Mouse (Mus musculus): Measurements from ENCODE around the gene Slc9a2. TPM values are rescaled to one million over a fixed set of nuclear protein-coding genes. Genes with fewer than 3 reads are reported as not detected.
"Not testable (repeated sequence)": the region's sequence is repeated elsewhere in the genome, so short reads cannot be mapped to it uniquely, and the experiment has no call there.

The Slc9a2 gene
- polyA plus RNA-seq, 1 experiment from 2014 or later, result 0.13 TPM

GRCm38 (mm10) chr1:40665401-40666370 lies 14.7 kb upstream of the Slc9a2 start:
- TF ChIP-seq CTCF (IDR thresholded peaks at IDR 0.05), result no peak
- H3K27me3 ChIP-seq, result peaks cover 9% of the 10 kb centered on the region
- ChIA-PET POLR2A (no interaction called here), CTCF (no interaction called here)
- ATAC-seq (no peak), DNase-seq (ENCODE audit: low read depth, low spot score) (no peak)
- in situ Hi-C loops (cut with MboI; ENCODE audit: low pct_unique_long_range_greater_than_20kb), result no loop called here

- DNase-seq (ENCODE audit: low read depth, low spot score); in situ Hi-C loops (cut with MboI; ENCODE audit: low pct_unique_long_range_greater_than_20kb); H3K27me3 ChIP-seq; ATAC-seq; CTCF ChIA-PET; POLR2A ChIA-PET: not testable (repeated sequence)
Observed at GRCm38 (mm10) chr1:40667442-40667841, 12.9 kb upstream of the Slc9a2 start.

GRCm38 (mm10) chr1:40670025-40670424 lies 10.3 kb upstream of the Slc9a2 start:
- in situ Hi-C loops (cut with MboI; ENCODE audit: low pct_unique_long_range_greater_than_20kb), result no loop called here
- ChIA-PET POLR2A (no interaction called here), CTCF (no interaction called here)
- no peak for ATAC-seq
- no peak for DNase-seq (ENCODE audit: low read depth, low spot score)
- H3K27me3 ChIP-seq, result peaks cover 14% of the 10 kb centered on the region
- TF ChIP-seq CTCF (IDR thresholded peaks at IDR 0.05), result no peak

DNA sequence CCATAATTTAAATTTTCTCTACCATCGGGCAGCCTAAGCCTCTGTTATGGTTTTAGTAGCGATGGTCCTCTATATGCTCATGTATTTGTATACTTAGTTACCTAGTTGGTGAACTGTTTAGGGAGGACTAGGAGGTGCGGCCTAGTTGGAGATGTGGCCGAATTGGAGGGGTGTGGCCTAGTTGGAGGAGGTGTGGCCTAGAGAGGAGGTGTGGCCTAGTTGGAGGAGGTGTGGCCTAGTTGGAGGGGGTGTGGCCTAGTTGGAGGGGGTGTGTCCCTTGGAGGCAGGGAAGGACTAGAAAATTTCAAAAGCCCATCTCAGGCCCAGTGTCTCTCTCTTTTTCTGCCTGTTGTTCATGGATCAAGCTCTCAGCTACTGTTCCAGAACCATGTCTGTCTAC lies 8.9 kb upstream of the Slc9a2 start:
- no peak for ATAC-seq
- ChIA-PET CTCF (no interaction called here), POLR2A (no interaction called here)
- no peak for TF ChIP-seq CTCF (IDR thresholded peaks at IDR 0.05)
- in situ Hi-C loops (cut with MboI; ENCODE audit: low pct_unique_long_range_greater_than_20kb), result no loop called here
- peaks cover 19% of the 10 kb centered on the region for H3K27me3 ChIP-seq
- no peak for DNase-seq (ENCODE audit: low read depth, low spot score)

DNA sequence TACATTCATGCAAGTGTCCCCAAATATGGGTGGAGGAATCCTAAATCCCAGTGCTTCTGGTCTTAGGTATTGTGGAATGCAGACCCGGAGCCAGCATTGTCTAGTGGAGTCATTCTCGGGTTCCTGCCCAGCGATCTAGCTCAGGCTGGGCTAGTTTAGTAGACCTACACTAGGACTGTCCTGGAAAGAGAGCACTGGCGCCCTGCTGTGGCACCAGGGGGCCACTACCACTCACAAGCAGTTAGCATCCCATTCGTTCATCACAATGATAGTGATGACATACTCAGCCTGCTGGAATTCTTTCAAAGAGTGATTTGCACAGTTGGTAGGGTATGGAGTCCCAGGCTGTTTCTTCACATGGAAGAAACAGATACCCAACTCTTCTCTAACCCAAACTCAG lies 3.1 kb upstream of the Slc9a2 start:
- in situ Hi-C loops (cut with MboI; ENCODE audit: low pct_unique_long_range_greater_than_20kb), result no loop called here
- ATAC-seq, result no peak
- TF ChIP-seq CTCF (IDR thresholded peaks at IDR 0.05), result no peak
- no peak for DNase-seq (ENCODE audit: low read depth, low spot score)
- POLR2A ChIA-PET, result no interaction called here
- H3K27me3 ChIP-seq, result peaks cover 40% of the 10 kb centered on the region
- CTCF ChIA-PET, result no interaction called here

DNA sequence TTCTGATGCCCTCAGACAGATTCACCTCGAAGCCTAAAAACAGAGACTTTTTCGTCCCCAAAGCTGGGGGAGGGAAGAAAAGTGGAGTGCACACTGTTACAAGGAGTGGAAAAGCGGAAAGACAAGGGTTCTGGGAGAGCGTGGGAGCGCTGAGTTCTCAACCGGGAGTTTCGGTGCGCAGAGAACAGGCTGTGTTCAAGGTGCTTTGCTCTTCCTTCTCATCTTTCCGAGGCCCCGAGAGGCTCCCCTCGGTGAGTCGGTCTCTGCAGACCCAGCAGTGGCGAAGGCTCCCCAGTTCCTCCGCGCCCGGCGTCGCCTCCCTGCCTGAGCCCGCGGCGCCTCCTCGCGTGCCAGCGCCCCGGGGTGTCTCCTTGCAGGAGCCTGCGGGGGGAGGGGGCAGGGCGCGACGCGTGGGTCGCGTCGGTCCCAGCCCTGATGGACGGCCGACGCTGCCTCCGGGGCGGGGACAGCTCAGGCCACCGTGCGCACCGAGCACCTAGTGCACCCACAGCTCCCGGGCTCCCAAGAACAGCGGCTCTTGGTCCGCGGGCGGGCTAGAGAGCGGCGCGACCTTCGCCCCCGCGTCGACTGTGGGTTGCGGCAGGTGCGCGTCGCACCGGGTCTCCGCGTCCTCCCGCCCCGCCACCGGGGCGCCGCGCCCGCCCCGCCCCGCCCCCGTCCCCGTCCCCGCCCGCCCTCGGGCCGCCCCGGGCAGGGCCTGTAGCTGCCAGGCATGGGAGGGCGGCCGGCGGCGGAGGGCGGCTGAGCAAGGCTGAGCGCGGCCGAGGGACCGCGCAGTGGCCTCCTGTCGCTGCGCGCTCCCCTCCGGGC lies 709 bp downstream of the Slc9a2 start:
- H3K27me3 ChIP-seq, result peaks cover 47% of the 10 kb centered on the region
- no peak for ATAC-seq
- POLR2A ChIA-PET, result no interaction called here
- DNase-seq (ENCODE audit: low read depth, low spot score), result no peak
- in situ Hi-C loops (cut with MboI; ENCODE audit: low pct_unique_long_range_greater_than_20kb), result no loop called here
- CTCF ChIA-PET, result no interaction called here
- no peak for TF ChIP-seq CTCF (IDR thresholded peaks at IDR 0.05)

GRCm38 (mm10) chr1:40681699-40682510 lies 1.5 kb downstream of the Slc9a2 start:
- ATAC-seq, result no peak
- DNase-seq (ENCODE audit: low read depth, low spot score), result no peak
- in situ Hi-C loops (cut with MboI; ENCODE audit: low pct_unique_long_range_greater_than_20kb), result no loop called here
- ChIA-PET POLR2A (no interaction called here), CTCF (no interaction called here)
- no peak for TF ChIP-seq CTCF (IDR thresholded peaks at IDR 0.05)
- H3K27me3 ChIP-seq, result peaks cover 45% of the 10 kb centered on the region

DNA sequence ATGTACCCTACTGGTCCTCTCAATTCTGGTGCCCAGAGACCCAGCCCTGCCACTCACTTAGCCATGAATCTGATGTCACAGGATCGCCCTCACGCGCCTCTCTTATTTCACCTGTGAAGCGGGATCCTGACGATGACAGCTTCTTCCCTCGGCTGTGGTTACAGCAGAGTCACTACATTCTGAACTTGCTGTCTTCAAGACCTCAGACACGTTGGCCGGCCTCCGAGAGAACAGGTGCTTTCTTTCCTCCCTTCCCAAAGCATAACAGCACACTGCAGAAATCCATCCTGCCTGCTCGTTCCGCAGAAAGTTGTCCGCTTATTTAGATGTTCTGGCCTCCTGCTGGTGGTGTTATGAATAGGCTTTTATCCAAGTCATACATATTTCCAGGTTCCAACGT lies 13.9 kb downstream of the Slc9a2 start:
- ChIA-PET CTCF (no interaction called here), POLR2A (no interaction called here)
- DNase-seq (ENCODE audit: low read depth, low spot score) (no peak), ATAC-seq (no peak)
- peaks cover 17% of the 10 kb centered on the region for H3K27me3 ChIP-seq
- TF ChIP-seq CTCF (IDR thresholded peaks at IDR 0.05), result no peak
- in situ Hi-C loops (cut with MboI; ENCODE audit: low pct_unique_long_range_greater_than_20kb), result no loop called here

DNA sequence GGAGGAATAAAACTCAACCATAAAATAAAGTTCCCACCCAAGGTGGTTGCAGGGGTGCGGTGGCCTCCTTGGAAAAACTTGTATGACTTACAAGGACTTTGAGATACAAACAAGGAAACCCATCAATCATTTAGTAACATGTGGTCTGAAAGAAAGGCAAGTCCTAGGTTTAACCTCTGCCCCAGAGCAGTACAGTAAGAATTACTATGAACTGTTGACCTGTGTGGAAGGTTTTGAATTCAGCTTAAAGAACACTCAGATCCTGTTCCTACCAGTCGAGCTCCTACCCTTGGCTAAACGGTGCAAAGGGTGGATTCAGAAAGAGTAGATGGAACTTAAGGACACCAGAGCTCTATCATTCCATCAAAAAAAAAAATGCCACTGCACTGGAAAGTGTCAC lies 16.1 kb downstream of the Slc9a2 start:
- in situ Hi-C loops (cut with MboI; ENCODE audit: low pct_unique_long_range_greater_than_20kb), result no loop called here
- no peak for TF ChIP-seq CTCF (IDR thresholded peaks at IDR 0.05)
- POLR2A ChIA-PET, result no interaction called here

DNA sequence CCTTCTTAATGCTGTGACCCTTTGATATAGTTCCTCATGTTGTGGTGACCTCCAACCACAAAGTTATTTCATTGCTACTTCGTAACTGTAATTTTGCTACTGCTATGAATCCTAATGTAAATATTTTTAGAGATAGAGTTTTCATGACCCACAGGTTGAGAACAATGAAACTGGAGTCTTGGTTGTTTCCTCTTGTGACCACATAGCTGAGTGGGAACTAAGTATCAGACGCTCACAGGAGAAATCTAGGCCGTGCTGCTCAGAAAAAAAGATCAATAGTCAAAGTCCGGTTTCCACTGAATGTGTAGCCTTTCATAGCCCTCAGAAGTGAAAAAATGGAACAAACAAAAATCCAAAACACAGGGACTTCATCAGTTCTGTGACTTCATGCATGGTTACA lies 24.7 kb downstream of the Slc9a2 start:
- no peak for TF ChIP-seq CTCF (IDR thresholded peaks at IDR 0.05)
- ATAC-seq (no peak), DNase-seq (ENCODE audit: low read depth, low spot score) (no peak)
- ChIA-PET POLR2A (no interaction called here), CTCF (no interaction called here)
- in situ Hi-C loops (cut with MboI; ENCODE audit: low pct_unique_long_range_greater_than_20kb), result no loop called here
- H3K27me3 ChIP-seq, result peaks cover 24% of the 10 kb centered on the region

More for the DNA sequence above, 16.1 kb downstream of the Slc9a2 start:
- peaks cover 11% of the 10 kb centered on the region for H3K27me3 ChIP-seq
- CTCF ChIA-PET, result no interaction called here
- ATAC-seq (no peak), DNase-seq (ENCODE audit: low read depth, low spot score) (no peak)

All from Patski (cell line).